Mouse (Mus musculus): Measurements from ENCODE around the gene Hspa1b.

The Hspa1b gene

GRCm38 (mm10) chr17:34928841-34929240, 30.2 kb downstream of the Hspa1b start:
- DNase-seq (ENCODE audit: low read depth, low spot score) = no peak

- no peak for DNase-seq (ENCODE audit: low read depth, low spot score)
Measured at GRCm38 (mm10) chr17:34927306-34928019, 31.6 kb downstream of the Hspa1b start.

- no peak for DNase-seq (ENCODE audit: low read depth, low spot score)
Measured at GRCm38 (mm10) chr17:34924258-34924657, 34.8 kb downstream of the Hspa1b start.

- no peak for DNase-seq (ENCODE audit: low read depth, low spot score)
Measured at GRCm38 (mm10) chr17:34922939-34923338, 36.1 kb downstream of the Hspa1b start.

- no peak for DNase-seq (ENCODE audit: low read depth, low spot score)
Measured at GRCm38 (mm10) chr17:34917188-34917587, 41.9 kb downstream of the Hspa1b start.

- DNase-seq (ENCODE audit: low read depth, low spot score) = no peak
Measured at GRCm38 (mm10) chr17:34916316-34916715, 42.7 kb downstream of the Hspa1b start.

- DNase-seq (ENCODE audit: low read depth, low spot score) = no peak
Measured at GRCm38 (mm10) chr17:34915410-34915831, 43.6 kb downstream of the Hspa1b start.

GRCm38 (mm10) chr17:34913930-34914665, 44.9 kb downstream of the Hspa1b start, which contains the start of gene Slc44a4:
Gene Slc44a4 (plus strand): TSS chr17:34914466.
- DNase-seq (ENCODE audit: low read depth, low spot score) = no peak

- DNase-seq (ENCODE audit: low read depth, low spot score) = no peak
Measured at GRCm38 (mm10) chr17:34911945-34912351, 47.1 kb downstream of the Hspa1b start.

GRCm38 (mm10) chr17:34910982-34911381, 48.1 kb downstream of the Hspa1b start:
- DNase-seq (ENCODE audit: low read depth, low spot score) = no peak

Measured in brain, embryonic 18.5 days (tissue).